Comparison of ENCODE assay signal across 8 mouse cellular contexts in genomic region chr3:134099471-134100125, GRCm38 (mm10).
DNase-seq lines count a peak whose midpoint lies in the region; ATAC-seq lines count a peak whose summit lies in the region.
"Had no signal": no experiment of that assay in that cellular context is flagged by ENCODE, and none has a peak within 500 bp of the region (broad histone marks: within the 10 kb centered on the region; RNA-seq: fewer than 3 reads in every experiment).

No protein-coding gene starts in this region.

- no peak overlapping the region for H3K9ac ChIP-seq in forebrain, embryonic 16.5 days (replicated peaks; ENCODE audit: low read depth, low read length)
- H3K9ac ChIP-seq in midbrain, embryonic 16.5 days (ENCODE audit: low read depth, low read length): no peak overlapping the region
- H3K9ac ChIP-seq: limb, embryonic 13.5 days had no signal

- no peak overlapping the region for H3K27ac ChIP-seq in forebrain, embryonic 16.5 days (ENCODE audit: low read length)
- no peak overlapping the region for H3K27ac ChIP-seq in midbrain, embryonic 16.5 days (ENCODE audit: low read length)
- H3K27ac ChIP-seq: limb, embryonic 13.5 days had no signal

- no peak overlapping the region for H3K4me2 ChIP-seq in forebrain, embryonic 16.5 days (ENCODE audit: low read length)
- no peak overlapping the region for H3K4me2 ChIP-seq in midbrain, embryonic 16.5 days (ENCODE audit: low read length)
- H3K4me2 ChIP-seq: limb, embryonic 13.5 days had no signal

- H3K36me3 ChIP-seq in forebrain, embryonic 16.5 days (ENCODE audit: control insufficient read depth, insufficient read depth): no peaks in the 10 kb centered on the region
- H3K36me3 ChIP-seq in midbrain, embryonic 16.5 days (ENCODE audit: control insufficient read depth, insufficient read depth, low read length): no peaks in the 10 kb centered on the region
- H3K36me3 ChIP-seq: limb, embryonic 13.5 days had no signal

- H3K4me3 ChIP-seq in forebrain, embryonic 16.5 days (replicated peaks; ENCODE audit: low read length): no peak overlapping the region
- no peak overlapping the region for H3K4me3 ChIP-seq in midbrain, embryonic 16.5 days (ENCODE audit: low read depth, low read length)
- H3K4me3 ChIP-seq: limb, embryonic 13.5 days had no signal

- peak; percentile 5 for DNase-seq in lung, postnatal 14 days
- DNase-seq in lung, postnatal 25 days (ENCODE audit: low spot score): no peak
- peak; percentile 54 for DNase-seq in adrenal gland, postnatal 14 days
- peak; percentile 5 to 51 for DNase-seq in kidney, postnatal 36 days
- DNase-seq in thymus, postnatal 0 days (ENCODE audit: low spot score): no peak

- no peaks in the 10 kb centered on the region for H3K27me3 ChIP-seq in forebrain, embryonic 16.5 days (replicated peaks; ENCODE audit: control insufficient read depth, insufficient read depth, low read length)
- H3K27me3 ChIP-seq in midbrain, embryonic 16.5 days (ENCODE audit: control insufficient read depth, insufficient read depth, low read depth, low read length): no peaks in the 10 kb centered on the region
- H3K27me3 ChIP-seq: limb, embryonic 13.5 days had no signal

- 36% methylated on average over 3 of the region's 3 CpGs for WGBS in forebrain, embryonic 16.5 days
- WGBS in midbrain, embryonic 16.5 days: 58% methylated on average over 3 of the region's 3 CpGs

- H3K9me3 ChIP-seq in forebrain, embryonic 16.5 days (ENCODE audit: control insufficient read depth, low read length): no peaks in the 10 kb centered on the region
- H3K9me3 ChIP-seq in midbrain, embryonic 16.5 days (replicated peaks; ENCODE audit: control insufficient read depth, low read length, poor library complexity, severe bottlenecking): no peaks in the 10 kb centered on the region
- H3K9me3 ChIP-seq: limb, embryonic 13.5 days had no signal

- peak; percentile 97 for ATAC-seq in forebrain, embryonic 16.5 days
- peak; percentile 77 for ATAC-seq in midbrain, embryonic 16.5 days

- peaks cover 7% of the 10 kb centered on the region for H3K4me1 ChIP-seq in forebrain, embryonic 16.5 days (replicated peaks; ENCODE audit: control insufficient read depth, insufficient read depth, low read length)
- H3K4me1 ChIP-seq in midbrain, embryonic 16.5 days (ENCODE audit: control insufficient read depth, insufficient read depth, low read length): peaks cover 6% of the 10 kb centered on the region

Comparison
In these comparisons a context has a peak if more than half of its experiments do, and no peak if none do; other contexts are left out.
1. DNase-seq: peak in lung, postnatal 14 days (single experiment), adrenal gland, postnatal 14 days (single experiment) and kidney, postnatal 36 days (2 of 2); none in lung, postnatal 25 days (single experiment) and thymus, postnatal 0 days (single experiment).